Mouse (Mus musculus) G1E (cell line): ENCODE measurements at regions not wholly inside any gene's neighbourhood (a gene's known extent, or its start where the extent isn't known, plus 50 kb on each side); places are given as distances from the start of the nearest gene placed in this dataset.

Source experiments
- ATAC-seq: 2 replicates; pipeline ENCODE4 v1.8.0; 2016; ENCODE audit warnings: mild to moderate bottlenecking; ENCODE audit not compliant: insufficient number of reproducible peaks, poor library complexity, low FRiP score, severe bottlenecking; ENCODE audit errors: extremely low read depth
- DNase-seq: peaks from one replicate; pipeline ENCODE4 v3.0.0; 2012; ENCODE audit warnings: low spot score
- H3K27me3 ChIP-seq: 2 replicates; pipeline ENCODE4 v1.6.1; 2012; ENCODE audit warnings: mild to moderate bottlenecking, low read length, inconsistent platforms; ENCODE audit not compliant: insufficient read depth
- H3K36me3 ChIP-seq: replicated peaks from 2 replicates; pipeline ENCODE3; 2012; ENCODE audit warnings: mild to moderate bottlenecking, inconsistent platforms
- H3K4me1 ChIP-seq: 2 replicates; pipeline ENCODE4 v1.6.1; 2012; ENCODE audit warnings: low read depth, low read length, inconsistent platforms, mixed read lengths; ENCODE audit not compliant: insufficient read depth
- H3K4me3 ChIP-seq: 2 replicates; pipeline ENCODE4 v1.5.1; 2012; ENCODE audit warnings: low read depth, mild to moderate bottlenecking, inconsistent platforms, low read length, moderate library complexity, mixed read lengths
- H3K9me3 ChIP-seq: replicated peaks from 2 replicates; pipeline ENCODE4 v1.6.1; 2012; ENCODE audit warnings: inconsistent platforms
- CTCF ChIP-seq: IDR thresholded peaks from 2 replicates; pipeline ENCODE4 v1.5.1; 2012; ENCODE audit warnings: low read depth, low read length, inconsistent platforms, mixed read lengths
- GATA1 ChIP-seq: IDR thresholded peaks from 2 replicates; pipeline ENCODE4 v1.6.1; 2012; ENCODE audit warnings: borderline replicate concordance, low read length, inconsistent platforms, mixed read lengths
- GATA2 ChIP-seq: IDR thresholded peaks from 2 replicates; pipeline ENCODE4 v1.6.1; 2012; ENCODE audit warnings: low read depth, low read length, inconsistent platforms, borderline replicate concordance
- POLR2AphosphoS5 ChIP-seq: IDR thresholded peaks from 2 replicates; pipeline ENCODE4 v1.6.1; 2012; ENCODE audit warnings: low read depth, low read length, inconsistent platforms; ENCODE audit not compliant: insufficient replicate concordance
- TAL1 ChIP-seq: conservative IDR thresholded peaks from 2 replicates; pipeline ENCODE4 v1.6.1; 2012; ENCODE audit warnings: low read depth, low read length, inconsistent platforms, mixed read lengths

- DNase-seq, result no peak
- Histone ChIP-seq H3K4me3 (no peak overlapping the region), H3K4me1 (no peaks in the 10 kb centered on the region), H3K36me3 (no peaks in the 10 kb centered on the region), H3K27me3 (no peaks in the 10 kb centered on the region), H3K9me3 (peaks cover 53% of the 10 kb centered on the region)
- no peak for ATAC-seq
- no peak for TF ChIP-seq CTCF
- TF ChIP-seq GATA1, result no peak
- no peak for TF ChIP-seq POLR2AphosphoS5
- TF ChIP-seq TAL1, result no peak
- TF ChIP-seq GATA2, result no peak
These were observed 108.4 kb upstream of the Sox5 start for GRCm38 (mm10) chr6:144890166-144890565.

DNA sequence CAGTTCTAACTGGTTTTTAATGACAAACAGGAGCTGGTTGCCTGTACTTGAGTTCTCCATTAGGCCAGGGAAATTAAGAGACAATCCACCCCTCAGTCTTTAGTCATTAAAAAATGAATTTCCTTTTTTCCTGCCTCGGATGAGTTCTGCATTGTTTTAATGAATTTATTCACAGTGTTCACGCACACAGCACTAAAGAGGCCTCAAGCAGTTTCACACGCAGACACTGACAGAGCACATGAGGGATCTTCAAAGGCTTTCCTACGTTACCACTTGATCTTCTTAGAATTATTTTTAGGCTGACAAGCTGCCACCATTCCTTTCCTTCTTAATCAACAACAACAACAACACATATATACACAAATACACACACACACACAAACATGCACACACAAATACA is 101.3 kb upstream of the Sox5 start:
- ATAC-seq, result no peak
- H3K36me3 ChIP-seq, result no peaks in the 10 kb centered on the region

DNA sequence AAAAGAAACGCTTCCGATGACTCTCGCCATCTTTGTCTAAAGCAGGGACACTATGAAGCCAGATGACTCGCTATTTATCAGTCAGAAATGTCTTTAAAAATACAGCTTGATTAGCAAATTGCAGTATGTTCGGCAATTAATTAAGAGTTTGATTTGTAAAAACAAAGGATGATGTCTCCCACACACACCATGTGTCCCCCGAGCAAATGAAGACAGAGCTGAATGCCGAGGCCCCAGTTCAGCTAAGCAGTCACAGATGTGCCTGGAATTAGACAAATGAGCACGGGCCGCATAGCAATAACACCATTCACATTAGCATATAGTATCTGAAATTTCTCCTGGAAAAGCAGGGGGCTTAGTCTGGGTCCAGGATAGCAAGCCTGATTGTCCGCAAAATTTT is 98.3 kb upstream of the Sox5 start:
- no peaks in the 10 kb centered on the region for H3K27me3 ChIP-seq
- no peak for ATAC-seq

More for the DNA sequence above, 101.3 kb upstream of the Sox5 start:
- TF ChIP-seq POLR2AphosphoS5 (no peak), GATA2 (no peak), GATA1 (no peak)
- H3K9me3 ChIP-seq, result peaks cover 47% of the 10 kb centered on the region
- H3K4me3 ChIP-seq, result no peak overlapping the region
- no peak for DNase-seq
- H3K27me3 ChIP-seq, result no peaks in the 10 kb centered on the region
- no peaks in the 10 kb centered on the region for H3K4me1 ChIP-seq

DNA sequence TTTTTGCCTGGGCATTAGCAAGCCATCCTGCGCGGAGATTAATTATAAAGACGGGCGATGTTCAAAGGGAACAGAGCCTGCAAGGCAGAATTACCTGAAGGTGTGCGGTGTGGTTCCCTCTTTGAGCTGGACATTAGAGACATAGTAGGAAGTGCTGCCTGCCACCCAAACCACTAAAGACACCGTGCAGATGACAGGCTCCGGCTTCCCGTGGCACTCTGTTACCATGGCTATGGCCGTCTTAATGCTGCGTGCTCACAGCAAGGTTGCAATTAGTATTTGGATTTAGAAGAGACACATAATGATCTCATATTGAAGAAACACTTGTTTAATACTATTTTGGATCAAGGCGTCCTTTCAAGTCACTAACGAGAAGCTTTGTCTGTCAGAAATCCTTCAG is 95.0 kb upstream of the Sox5 start:
- no peak for TF ChIP-seq GATA2
- TF ChIP-seq POLR2AphosphoS5, result no peak
- TF ChIP-seq CTCF, result no peak
- TF ChIP-seq TAL1, result no peak
- no peak for TF ChIP-seq GATA1
- DNase-seq, result no peak
- Histone ChIP-seq H3K9me3 (peaks cover 65% of the 10 kb centered on the region), H3K4me1 (no peaks in the 10 kb centered on the region), H3K4me3 (no peak overlapping the region), H3K36me3 (no peaks in the 10 kb centered on the region), H3K27me3 (no peaks in the 10 kb centered on the region)
- ATAC-seq, result no peak

More for the DNA sequence above, 98.3 kb upstream of the Sox5 start:
- H3K4me3 ChIP-seq, result no peak overlapping the region
- DNase-seq, result no peak
- TF ChIP-seq GATA1, result no peak
- no peak for TF ChIP-seq TAL1
- H3K36me3 ChIP-seq, result no peaks in the 10 kb centered on the region
- peaks cover 59% of the 10 kb centered on the region for H3K9me3 ChIP-seq
- no peaks in the 10 kb centered on the region for H3K4me1 ChIP-seq

- TF ChIP-seq GATA1, result no peak
- no peaks in the 10 kb centered on the region for H3K27me3 ChIP-seq
- DNase-seq (no peak), ATAC-seq (no peak)
- H3K4me1 ChIP-seq, result no peaks in the 10 kb centered on the region
- H3K9me3 ChIP-seq, result peaks cover 60% of the 10 kb centered on the region
- H3K36me3 ChIP-seq, result no peaks in the 10 kb centered on the region
- H3K4me3 ChIP-seq, result no peak overlapping the region
These were observed 94.1 kb upstream of the Sox5 start for GRCm38 (mm10) chr6:144875862-144876261.

GRCm38 (mm10) chr6:144874251-144874650 is 92.5 kb upstream of the Sox5 start:
- Histone ChIP-seq H3K36me3 (no peaks in the 10 kb centered on the region), H3K9me3 (peaks cover 63% of the 10 kb centered on the region), H3K4me3 (no peak overlapping the region), H3K4me1 (no peaks in the 10 kb centered on the region), H3K27me3 (no peaks in the 10 kb centered on the region)
- ATAC-seq (no peak), DNase-seq (no peak)
- TF ChIP-seq POLR2AphosphoS5 (no peak), CTCF (no peak)

DNA sequence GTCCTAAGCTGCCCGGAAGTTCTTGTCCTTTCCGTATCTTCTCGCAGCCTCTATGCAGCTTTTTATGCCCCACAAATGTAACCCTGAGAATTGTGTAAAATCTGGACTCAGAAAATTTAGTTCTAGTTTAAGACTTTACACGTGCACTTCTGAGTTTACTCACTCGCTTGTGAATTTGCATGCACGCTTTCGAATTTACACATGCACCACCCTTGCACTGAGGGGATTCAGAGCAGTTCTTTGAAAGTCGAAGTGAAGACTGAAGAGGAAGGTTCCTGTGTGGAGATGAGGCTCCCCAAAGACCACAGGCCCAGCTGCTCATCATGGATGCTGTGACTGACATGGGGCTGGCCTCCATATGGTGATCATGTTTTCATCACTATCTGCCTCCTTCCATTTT is 89.2 kb upstream of the Sox5 start:
- no peaks in the 10 kb centered on the region for H3K4me1 ChIP-seq
- no peaks in the 10 kb centered on the region for H3K27me3 ChIP-seq
- TF ChIP-seq GATA1 (no peak), CTCF (no peak), TAL1 (no peak), POLR2AphosphoS5 (no peak), GATA2 (no peak)
- no peak overlapping the region for H3K4me3 ChIP-seq
- DNase-seq, result no peak
- peaks cover 57% of the 10 kb centered on the region for H3K9me3 ChIP-seq
- no peaks in the 10 kb centered on the region for H3K36me3 ChIP-seq
- ATAC-seq, result no peak

DNA sequence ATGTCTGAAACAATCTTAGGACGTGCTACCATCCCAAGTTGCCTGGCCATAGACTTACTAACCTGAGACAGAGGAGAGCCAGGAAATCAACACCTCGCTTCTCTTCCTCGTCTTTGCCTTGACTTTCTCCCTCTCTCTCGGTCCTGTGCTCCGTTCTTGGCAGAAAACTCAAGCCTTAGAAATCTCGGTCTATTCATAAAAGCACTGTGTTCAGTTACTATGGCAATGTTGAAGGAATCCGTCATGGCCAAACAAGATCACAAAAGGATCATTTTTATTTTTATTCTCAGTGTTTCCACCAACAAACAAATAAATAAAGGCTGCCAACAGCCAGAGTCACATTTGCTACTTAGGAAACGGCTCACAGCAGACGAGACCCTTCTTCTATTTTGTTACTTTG is 85.6 kb upstream of the Sox5 start:
- Histone ChIP-seq H3K27me3 (no peaks in the 10 kb centered on the region), H3K36me3 (no peaks in the 10 kb centered on the region), H3K9me3 (peaks cover 63% of the 10 kb centered on the region), H3K4me3 (no peak overlapping the region), H3K4me1 (no peaks in the 10 kb centered on the region)
- ATAC-seq (no peak), DNase-seq (no peak)
- no peak for TF ChIP-seq CTCF
- no peak for TF ChIP-seq TAL1
- TF ChIP-seq GATA2, result no peak
- TF ChIP-seq POLR2AphosphoS5, result no peak
- TF ChIP-seq GATA1, result no peak
